Mouse (Mus musculus) embryonic stem cell, embryonic (primary cell): ENCODE results near the gene Gm9603.
"Not testable (repeated sequence)": the region's sequence is repeated elsewhere in the genome, so short reads cannot be mapped to it uniquely, and the experiment has no call there.

Source experiments
- CTCF ChIA-PET, 4 experiments: fragments of 300-600 bp in 2 of 4; fragments of 350-600 bp in 2 of 4; sonication (Branson Sonifier 250); formaldehyde crosslinking; loops; one replicate each; lab custom pipeline; 2022; ENCODE audit warnings: inconsistent platforms in 2 of 4; lab: Charles Lee
- POLR2A ChIA-PET, 4 experiments: fragments of 300-600 bp in 2 of 4; fragments of 350-600 bp in 2 of 4; sonication (Branson Sonifier 250); formaldehyde crosslinking; loops; one replicate each; lab custom pipeline; 2022; ENCODE audit warnings: antibody characterized with exemption in 4 of 4, inconsistent platforms in 1 of 4; lab: Charles Lee

Gm9603 gene

GRCm38 (mm10) chr14:5687357-5687756 lies at the start of gene Gm9603:
TSS of gene Gm9603 (minus strand) at chr14:5687457.
- CTCF ChIA-PET, POLR2A ChIA-PET: not testable (repeated sequence)

GRCm38 (mm10) chr14:5632928-5633327 lies 54.3 kb downstream of the Gm9603 start, which contains the start of gene Gm8265:
TSS of gene Gm8265 (minus strand) at chr14:5633028.
- POLR2A ChIA-PET, CTCF ChIA-PET: not testable (repeated sequence)
